Mouse (Mus musculus) CH12.LX (cell line): ENCODE measurements around the gene Ly6g6c.

Experiments
- CHD2 ChIP-seq: IDR thresholded peaks from 2 replicates; pipeline ENCODE4 v1.6.1; 2011; ENCODE audit warnings: low read length, improper control_type of control experiment
- CTCF ChIP-seq, 2 experiments: IDR thresholded peaks in 1 of 2; conservative IDR thresholded peaks in 1 of 2; 2 replicates each; pipeline ENCODE4 v1.5.1; 2011 to 2012; ENCODE audit warnings: low read depth in 2 of 2, low read length in 2 of 2, improper control_type of control experiment in 1 of 2, inconsistent platforms in 1 of 2, mild to moderate bottlenecking in 1 of 2, moderate library complexity in 1 of 2
- ELF1 ChIP-seq: IDR thresholded peaks from 2 replicates; pipeline ENCODE4 v1.6.1; 2014; ENCODE audit warnings: low read depth, mild to moderate bottlenecking, inconsistent platforms, low read length, improper control_type of control experiment
- POLR2A ChIP-seq: IDR thresholded peaks from 2 replicates; pipeline ENCODE4 v1.6.1; 2011; ENCODE audit warnings: low read depth, mild to moderate bottlenecking, improper control_type of control experiment, low read length
- USF1 ChIP-seq: IDR thresholded peaks from 2 replicates; pipeline ENCODE4 v1.6.1; 2014; ENCODE audit warnings: low read depth, mild to moderate bottlenecking, inconsistent platforms, low read length, improper control_type of control experiment
- ZKSCAN1 ChIP-seq: IDR thresholded peaks from 2 replicates; pipeline ENCODE4 v1.6.1; 2012; ENCODE audit warnings: low read depth, inconsistent platforms, low read length, improper control_type of control experiment, borderline replicate concordance

- TF ChIP-seq CHD2 (no peak), ZKSCAN1 (no peak), CTCF (conservative IDR thresholded peaks at IDR 0.05 in 1 of 2, IDR thresholded peaks at IDR 0.05 in 1 of 2; ENCODE audit: low read depth in 2 of 2, low read length in 2 of 2) (no peak), POLR2A (no peak), USF1 (no peak), ELF1 (no peak)
Measured at GRCm38 (mm10) chr17:35060071-35060470, 5.1 kb upstream of the Ly6g6c start.
